Mouse (Mus musculus) forebrain, postnatal 0 days (tissue): Measurements from ENCODE around the gene Rsph3a. TPM values are rescaled to one million over a fixed set of nuclear protein-coding genes. Genes with fewer than 3 reads are reported as not detected.

Experiments used
- ATAC-seq: fragments of 200-750 bp; cut with Nextera tagmentation; 2 replicates; pipeline ENCODE4 v1.8.0; 2017; ENCODE audit warnings: mild to moderate bottlenecking, moderate library complexity
- DNase-seq: peaks from one replicate; pipeline ENCODE4 v3.0.0-alpha.2; 2015
- H3K27ac ChIP-seq: fragments of 300-500 bp; sonication (generic); 2 replicates; pipeline ENCODE4 v1.5.1; 2014; ENCODE audit warnings: low read depth, mild to moderate bottlenecking, antibody characterized with exemption, low read length, moderate library complexity, mixed read lengths
- H3K27me3 ChIP-seq: fragments of 300-500 bp; sonication (generic); 2 replicates; pipeline ENCODE4 v1.6.1; 2014; ENCODE audit warnings: mild to moderate bottlenecking, low read length, mixed read lengths; ENCODE audit not compliant: insufficient read depth
- H3K36me3 ChIP-seq: fragments of 300-500 bp; sonication (generic); 2 replicates; pipeline ENCODE4 v1.6.1; 2014; ENCODE audit warnings: mild to moderate bottlenecking, moderate library complexity; ENCODE audit not compliant: insufficient read depth
- H3K4me1 ChIP-seq: fragments of 300-500 bp; sonication (generic); 2 replicates; pipeline ENCODE4 v1.6.1; 2014; ENCODE audit warnings: antibody characterized with exemption; ENCODE audit not compliant: insufficient read depth
- H3K4me2 ChIP-seq: fragments of 300-500 bp; sonication (generic); 2 replicates; pipeline ENCODE4 v1.6.1; 2014; ENCODE audit warnings: low read depth, mild to moderate bottlenecking, moderate library complexity
- H3K4me3 ChIP-seq: fragments of 300-500 bp; sonication (generic); 2 replicates; pipeline ENCODE4 v1.5.1; 2014; ENCODE audit warnings: low read depth, low read length, mixed read lengths
- H3K9ac ChIP-seq: fragments of 300-500 bp; sonication (generic); 2 replicates; pipeline ENCODE4 v1.6.1; 2014; ENCODE audit warnings: mild to moderate bottlenecking
- H3K9me3 ChIP-seq: fragments of 300-500 bp; sonication (generic); 2 replicates; pipeline ENCODE4 v1.6.1; 2016; ENCODE audit warnings: low read length
- CTCF ChIP-seq: sonication (generic); IDR thresholded peaks from 2 replicates; pipeline ENCODE4 v1.5.1; 2016; ENCODE audit warnings: antibody characterized with exemption, control low read depth, low read depth
- WGBS: fragments of 180-500 bp; shearing (Covaris S2); extraction: QIAGEN DNeasy Blood & Tissue Kit; methylation state at CpG from one replicate; pipeline ENCODE4 v1.1.7; 2014; 5-methylcytosine and 5-hydroxymethylcytosine counted together
- polyA plus RNA-seq: library from polyadenylated mRNA; unstranded; fragments of >200 nt; fragmentation: Nextera tagmentation; extraction: Ambion mirVana; gene quantifications from 2 replicates; pipeline ENCODE4 v1.2.1, GENCODE M21; 2015
- total RNA-seq: library from RNA; depleted of rRNA; stranded (reverse); fragments of >200 nt; gene quantifications from 2 replicates; pipeline ENCODE4 v1.2.3, GENCODE M21; 2014

Gene Rsph3a
- total and polyA plus RNA-seq, 2 experiments from 2014 or later = 21.5 to 56.9 TPM

- Histone ChIP-seq H3K9ac (no peak overlapping the region), H3K27ac (no peak overlapping the region), H3K4me1 (no peaks in the 10 kb centered on the region), H3K36me3 (no peaks in the 10 kb centered on the region), H3K4me2 (no peak overlapping the region), H3K9me3 (no peaks in the 10 kb centered on the region), H3K4me3 (no peak overlapping the region), H3K27me3 (no peaks in the 10 kb centered on the region)
- no peak for ATAC-seq
- DNase-seq = peak; percentile 26
- WGBS = 64% methylated on average over 3 of the region's 3 CpGs
- TF ChIP-seq CTCF = no peak
These were observed 43.1 kb upstream of the Rsph3a start for GRCm38 (mm10) chr17:7902362-7902761.

DNA sequence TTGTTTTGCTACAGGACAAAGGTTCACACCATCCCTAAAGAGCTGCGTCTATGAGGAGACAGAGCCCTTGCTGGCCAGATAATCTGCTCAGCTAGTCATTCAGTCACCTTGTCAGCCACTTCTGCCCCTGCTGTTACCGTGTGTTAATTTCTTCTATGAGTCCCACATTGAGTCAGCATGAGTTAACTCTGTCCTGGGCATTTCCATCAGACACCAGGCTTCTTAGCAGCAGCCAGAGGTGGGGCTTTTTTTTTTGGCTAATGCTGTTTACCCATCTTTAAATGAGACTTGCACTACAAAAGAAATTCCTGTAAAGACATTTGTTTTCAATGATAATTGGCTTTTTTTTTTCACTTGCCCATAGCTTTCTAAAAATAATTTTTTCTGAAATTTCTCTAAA is 40.4 kb upstream of the Rsph3a start:
- H3K36me3 ChIP-seq = no peaks in the 10 kb centered on the region
- H3K4me3 ChIP-seq = no peak overlapping the region
- H3K4me2 ChIP-seq = no peak overlapping the region
- no peak overlapping the region for H3K9ac ChIP-seq
- 27% methylated on average over 2 of the region's 2 CpGs for WGBS
- H3K27ac ChIP-seq = no peak overlapping the region
- ATAC-seq (no peak), DNase-seq (no peak)
- H3K27me3 ChIP-seq = no peaks in the 10 kb centered on the region
- TF ChIP-seq CTCF = no peak
- no peaks in the 10 kb centered on the region for H3K9me3 ChIP-seq
- H3K4me1 ChIP-seq = no peaks in the 10 kb centered on the region

- TF ChIP-seq CTCF = no peak
- Histone ChIP-seq H3K4me3 (no peak overlapping the region), H3K9me3 (peaks cover 2% of the 10 kb centered on the region; the same call in 1 of the 2 replicates), H3K36me3 (no peaks in the 10 kb centered on the region), H3K27me3 (no peaks in the 10 kb centered on the region; the same call in 1 of the 2 replicates), H3K4me2 (no peak overlapping the region), H3K9ac (no peak overlapping the region), H3K27ac (no peak overlapping the region), H3K4me1 (no peaks in the 10 kb centered on the region)
- ATAC-seq = no peak
- DNase-seq = no peak
- 29% methylated on average over 4 of the region's 4 CpGs for WGBS
These were observed 39.3 kb upstream of the Rsph3a start for GRCm38 (mm10) chr17:7905936-7906685.

DNA sequence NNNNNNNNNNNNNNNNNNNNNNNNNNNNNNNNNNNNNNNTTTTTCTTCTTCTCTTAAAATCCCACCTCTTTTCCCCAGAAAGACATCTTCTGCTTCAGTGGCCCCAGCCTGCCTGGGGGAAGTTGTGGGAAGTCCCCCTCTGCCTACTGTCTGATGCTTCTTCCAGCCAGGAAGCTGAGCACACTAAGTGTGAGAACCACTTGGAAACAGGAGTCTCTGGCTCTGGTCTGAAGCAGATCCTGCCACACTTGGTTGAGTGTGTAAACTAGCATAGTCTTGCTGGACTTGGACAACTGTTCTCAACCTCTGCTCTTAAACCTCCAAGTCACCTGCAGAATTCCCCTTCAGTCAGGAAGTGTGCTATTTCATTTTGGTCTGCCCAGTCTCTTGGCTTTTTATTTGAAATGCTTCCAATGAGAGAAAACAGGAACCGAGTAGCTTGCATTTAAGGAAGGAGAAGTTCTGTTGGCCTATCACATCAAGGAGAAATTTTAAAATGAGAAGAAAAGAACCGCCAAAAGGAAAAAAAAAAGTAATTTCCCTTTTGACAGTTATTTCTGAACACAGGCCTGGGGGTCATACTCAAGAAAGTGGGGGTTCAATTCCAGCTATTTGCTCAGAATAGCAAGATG is 30.7 kb upstream of the Rsph3a start:
- H3K4me2 ChIP-seq = no peak overlapping the region
- ATAC-seq = no peak
- H3K9me3 ChIP-seq = peaks cover 5% of the 10 kb centered on the region; the same call in 1 of the 2 replicates
- H3K36me3 ChIP-seq = no peaks in the 10 kb centered on the region
- WGBS = 73% methylated on average over 2 of the region's 2 CpGs
- H3K27me3 ChIP-seq = no peaks in the 10 kb centered on the region; the same call in 1 of the 2 replicates
- no peak overlapping the region for H3K9ac ChIP-seq
- H3K27ac ChIP-seq = no peak overlapping the region
- H3K4me1 ChIP-seq = no peaks in the 10 kb centered on the region
- TF ChIP-seq CTCF = no peak
- no peak for DNase-seq
- no peak overlapping the region for H3K4me3 ChIP-seq

DNA sequence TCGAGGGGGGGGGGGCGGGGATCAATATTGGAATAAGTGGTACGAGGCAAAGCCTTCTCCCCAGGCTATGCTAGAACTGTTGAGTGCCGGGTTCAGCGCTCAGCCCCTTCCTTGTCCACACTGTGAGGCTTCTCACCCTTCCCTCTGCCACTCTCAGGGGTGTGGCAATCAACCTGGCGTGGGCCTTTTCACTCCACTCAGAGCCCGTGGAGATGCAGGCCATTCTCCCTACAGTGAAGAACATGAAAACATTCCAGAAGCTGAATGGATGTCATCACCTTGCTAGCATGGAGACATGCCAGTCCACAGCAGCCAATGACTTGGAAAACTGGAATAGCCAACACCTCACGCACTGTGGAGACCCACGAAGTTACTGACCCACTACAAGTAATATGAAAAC is 29.6 kb upstream of the Rsph3a start:
- Histone ChIP-seq H3K4me1 (no peaks in the 10 kb centered on the region), H3K9ac (no peak overlapping the region), H3K36me3 (no peaks in the 10 kb centered on the region), H3K27me3 (no peaks in the 10 kb centered on the region; the same call in 1 of the 2 replicates), H3K9me3 (peaks cover 5% of the 10 kb centered on the region; the same call in 1 of the 2 replicates), H3K4me3 (no peak overlapping the region), H3K27ac (no peak overlapping the region), H3K4me2 (no peak overlapping the region)
- no peak for TF ChIP-seq CTCF
- ATAC-seq (no peak), DNase-seq (no peak)
- WGBS = 90% methylated on average over 9 of the region's 9 CpGs

GRCm38 (mm10) chr17:7916782-7917574 is 28.4 kb upstream of the Rsph3a start:
- no peak overlapping the region for H3K27ac ChIP-seq
- H3K9me3 ChIP-seq = no peaks in the 10 kb centered on the region
- H3K36me3 ChIP-seq = no peaks in the 10 kb centered on the region
- no peak for ATAC-seq
- H3K4me1 ChIP-seq = no peaks in the 10 kb centered on the region
- H3K27me3 ChIP-seq = no peaks in the 10 kb centered on the region
- H3K9ac ChIP-seq = no peak overlapping the region
- WGBS = 82% methylated on average over 12 of the region's 12 CpGs
- TF ChIP-seq CTCF = no peak
- no peak for DNase-seq
- H3K4me3 ChIP-seq = no peak overlapping the region
- no peak overlapping the region for H3K4me2 ChIP-seq
